ENCODE assay signal across 19 mouse cellular contexts in genomic region chr4:71537971-71538370, GRCm38 (mm10).
DNase-seq lines count a peak whose midpoint lies in the region; ATAC-seq and TF ChIP-seq lines count a peak whose summit lies in the region.
"Had no signal": no experiment of that assay in that cellular context is flagged by ENCODE, and none has a peak within 500 bp of the region (broad histone marks: within the 10 kb centered on the region; RNA-seq: fewer than 3 reads in every experiment).

No protein-coding gene starts in this region.

- no peak overlapping the region for H3K27ac ChIP-seq in lung, postnatal 0 days (ENCODE audit: low read length)
- H3K27ac ChIP-seq in midbrain, embryonic 11.5 days (ENCODE audit: low read depth, low read length) = no peak overlapping the region
- H3K27ac ChIP-seq: embryonic facial prominence, embryonic 10.5 days; forebrain, embryonic 13.5 days; heart, adult 2 months; hindbrain, embryonic 15.5 days had no signal

- DNase-seq in adrenal gland, adult (ENCODE audit: inconsistent age in 2 of 2, low spot score in 1 of 2) = peak; percentile 38 to 72
- no peak for DNase-seq in adrenal gland, adult 18-20 months (ENCODE audit: low spot score in 2 of 2)
- DNase-seq in heart, adult 8-10 months (ENCODE audit: low spot score) = peak; percentile 7
- no peak for DNase-seq in heart, postnatal 25 days (ENCODE audit: low spot score)
- peak; percentile 12 for DNase-seq in lung, postnatal 0 days (ENCODE audit: low spot score)
- DNase-seq in lung, postnatal 25 days (ENCODE audit: low spot score) = no peak
- DNase-seq in midbrain, embryonic 11.5 days (ENCODE audit: low spot score, missing footprints) = no peak
- DNase-seq: cerebellum, adult 18-20 months; cerebellum, adult 9-11 months; cerebellum, postnatal 36 days; forebrain, postnatal 0 days; gastrocnemius, postnatal 14 days; heart, adult 2 months; heart, postnatal 36 days; kidney, adult 11 months had no signal

- H3K4me2 ChIP-seq in lung, postnatal 0 days (replicated peaks; ENCODE audit: low read depth, low read length) = no peak overlapping the region
- H3K4me2 ChIP-seq in midbrain, embryonic 11.5 days = no peak overlapping the region
- H3K4me2 ChIP-seq: forebrain, embryonic 13.5 days; heart, embryonic 12.5 days; hindbrain, embryonic 15.5 days had no signal

- no peak for TF ChIP-seq CTCF in lung, postnatal 0 days (IDR thresholded peaks at IDR 0.05)

- intact Hi-C loops in heart, postnatal 25 days (cut with DNase I) = no loop called here

- no peak overlapping the region for H3K4me3 ChIP-seq in lung, postnatal 0 days (ENCODE audit: low read depth, low read length)
- no peak overlapping the region for H3K4me3 ChIP-seq in midbrain, embryonic 11.5 days (ENCODE audit: low read depth, low read length)
- H3K4me3 ChIP-seq: embryonic facial prominence, embryonic 10.5 days; forebrain, embryonic 13.5 days; heart, adult 2 months; heart, embryonic 12.5 days; hindbrain, embryonic 15.5 days had no signal

- WGBS in lung, postnatal 0 days = 41% methylated on average over 2 of the region's 2 CpGs
- whole genome bisulfite sequencing in midbrain, embryonic 11.5 days = 93% methylated on average over 2 of the region's 2 CpGs

- H3K27me3 ChIP-seq in lung, postnatal 0 days (replicated peaks; ENCODE audit: insufficient read depth, low read length) = no peaks in the 10 kb centered on the region
- no peaks in the 10 kb centered on the region for H3K27me3 ChIP-seq in midbrain, embryonic 11.5 days (ENCODE audit: control insufficient read depth, insufficient read depth, low read length)
- H3K27me3 ChIP-seq: forebrain, embryonic 13.5 days; heart, embryonic 12.5 days; hindbrain, embryonic 15.5 days had no signal

- H3K4me1 ChIP-seq in lung, postnatal 0 days (ENCODE audit: insufficient read depth, low read depth, low read length) = no peaks in the 10 kb centered on the region
- H3K4me1 ChIP-seq in midbrain, embryonic 11.5 days (ENCODE audit: control insufficient read depth, insufficient read depth, low read length) = no peaks in the 10 kb centered on the region
- H3K4me1 ChIP-seq: embryonic facial prominence, embryonic 10.5 days; forebrain, embryonic 13.5 days; heart, embryonic 12.5 days; hindbrain, embryonic 15.5 days had no signal

- TF ChIP-seq EP300 in lung, postnatal 0 days (IDR thresholded peaks at IDR 0.05) = no peak

- H3K36me3 ChIP-seq in lung, postnatal 0 days (ENCODE audit: insufficient read depth, low read length) = no peaks in the 10 kb centered on the region
- no peaks in the 10 kb centered on the region for H3K36me3 ChIP-seq in midbrain, embryonic 11.5 days (ENCODE audit: control insufficient read depth, insufficient read depth, low read length)
- H3K36me3 ChIP-seq: embryonic facial prominence, embryonic 10.5 days; heart, embryonic 12.5 days; hindbrain, embryonic 15.5 days had no signal

- no peak for ATAC-seq in lung, postnatal 0 days
- no peak for ATAC-seq in midbrain, embryonic 11.5 days (ENCODE audit: low FRiP score)
- ATAC-seq: forebrain, embryonic 13.5 days; forebrain, postnatal 0 days had no signal

- no peaks in the 10 kb centered on the region for H3K9me3 ChIP-seq in lung, postnatal 0 days (ENCODE audit: low read length)
- H3K9me3 ChIP-seq in midbrain, embryonic 11.5 days (ENCODE audit: control insufficient read depth, low read length) = no peaks in the 10 kb centered on the region
- H3K9me3 ChIP-seq: embryonic facial prominence, embryonic 10.5 days; forebrain, embryonic 13.5 days; heart, embryonic 12.5 days; hindbrain, embryonic 15.5 days had no signal

- no peak overlapping the region for H3K9ac ChIP-seq in lung, postnatal 0 days (replicated peaks; ENCODE audit: low read depth)
- no peak overlapping the region for H3K9ac ChIP-seq in midbrain, embryonic 11.5 days (ENCODE audit: low read length)
- H3K9ac ChIP-seq: forebrain, embryonic 13.5 days; forebrain, postnatal 0 days; heart, embryonic 12.5 days; hindbrain, embryonic 15.5 days had no signal

Comparison
In these comparisons a context has a peak if more than half of its experiments do, and no peak if none do; other contexts are left out.
1. DNase-seq: peak in adrenal gland, adult (2 of 2), heart, adult 8-10 months (single experiment) and lung, postnatal 0 days (single experiment); none in adrenal gland, adult 18-20 months (0 of 2), heart, postnatal 25 days (single experiment), lung, postnatal 25 days (single experiment) and midbrain, embryonic 11.5 days (single experiment).